Mouse (Mus musculus): Measurements from ENCODE around the gene Cbfa2t3. TPM values are rescaled to one million over a fixed set of nuclear protein-coding genes. Genes with fewer than 3 reads are reported as not detected.
A peak's percentile ranks its signal among the peaks of the same experiment; 100 is the strongest.
"Not testable (repeated sequence)": the region's sequence is repeated elsewhere in the genome, so short reads cannot be mapped to it uniquely, and the experiment has no call there.

Cbfa2t3 gene
- polyA plus RNA-seq, 1 experiment from 2014 or later: 12.2 TPM

DNA sequence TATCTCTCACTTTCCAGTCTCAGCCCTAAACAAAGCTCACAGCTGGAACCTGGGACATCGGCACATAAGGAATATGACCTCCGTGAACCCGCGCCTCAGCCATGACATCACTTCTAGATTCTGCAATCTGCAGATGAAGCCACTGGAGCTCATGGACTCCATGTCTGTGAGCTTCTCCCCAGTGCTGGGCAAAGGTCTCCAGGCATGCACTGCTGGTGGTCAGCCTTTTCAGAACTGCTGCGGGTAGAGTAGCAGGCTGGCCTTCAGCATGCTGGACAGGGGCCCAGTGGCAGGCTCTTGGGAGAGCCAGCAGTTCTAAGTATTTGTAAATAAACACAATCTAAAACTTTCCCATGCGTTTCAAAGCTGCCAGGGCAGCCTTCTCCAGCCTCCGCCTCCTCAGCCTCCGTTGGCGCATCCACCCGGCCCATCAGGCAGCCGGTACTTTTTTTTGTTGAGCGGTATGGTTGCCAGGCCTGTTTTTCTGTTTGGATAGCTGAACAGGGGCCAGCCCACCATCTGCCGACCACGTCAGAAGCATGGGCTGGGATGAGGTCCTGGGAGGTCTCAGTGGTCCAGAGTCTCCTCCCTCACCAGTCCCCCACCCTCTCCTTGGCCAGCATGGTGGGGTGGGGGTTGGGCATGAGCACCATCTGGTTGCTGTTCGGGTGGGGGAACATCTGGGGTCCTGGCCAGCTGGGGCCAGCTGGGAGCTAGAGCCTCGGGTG lies 59.2 kb downstream of the Cbfa2t3 start:
- Histone ChIP-seq H3K36me3 (replicated peaks) (peaks cover 18% of the 10 kb centered on the region), H3K9ac (no peak overlapping the region), H3K4me2 (no peak overlapping the region), H3K9me3 (no peaks in the 10 kb centered on the region), H3K4me3 (replicated peaks) (no peak overlapping the region), H3K4me1 (peaks cover 18% of the 10 kb centered on the region), H3K27ac (peak overlapping the region; percentile 25; the same call in 1 of the 2 replicates), H3K27me3 (peaks cover 9% of the 10 kb centered on the region; the same call in 1 of the 2 replicates)
- peak; percentile 43; the same call in 1 of the 2 replicates for ATAC-seq (ENCODE audit: low FRiP score)
- WGBS: 56% methylated on average over 16 of the region's 16 CpGs

GRCm38 (mm10) chr8:122638601-122639000 lies 60.3 kb downstream of the Cbfa2t3 start:
- 86% methylated on average over 16 of the region's 16 CpGs for WGBS
- Histone ChIP-seq H3K4me3 (replicated peaks) (no peak overlapping the region), H3K4me2 (no peak overlapping the region), H3K4me1 (peaks cover 18% of the 10 kb centered on the region), H3K27me3 (peaks cover 9% of the 10 kb centered on the region; the same call in 1 of the 2 replicates), H3K9ac (no peak overlapping the region), H3K9me3 (no peaks in the 10 kb centered on the region), H3K27ac (no peak overlapping the region), H3K36me3 (replicated peaks) (peaks cover 26% of the 10 kb centered on the region)
- no peak for ATAC-seq (ENCODE audit: low FRiP score)

GRCm38 (mm10) chr8:122637230-122637629 lies 61.7 kb downstream of the Cbfa2t3 start:
- Histone ChIP-seq H3K27ac (no peak overlapping the region), H3K4me1 (peaks cover 18% of the 10 kb centered on the region), H3K27me3 (peaks cover 13% of the 10 kb centered on the region; the same call in 1 of the 2 replicates), H3K4me3 (replicated peaks) (no peak overlapping the region), H3K9ac (no peak overlapping the region), H3K36me3 (replicated peaks) (peaks cover 31% of the 10 kb centered on the region), H3K9me3 (no peaks in the 10 kb centered on the region), H3K4me2 (no peak overlapping the region)
- 89% methylated on average over 9 of the region's 9 CpGs for WGBS
- ATAC-seq (ENCODE audit: low FRiP score): no peak

DNA sequence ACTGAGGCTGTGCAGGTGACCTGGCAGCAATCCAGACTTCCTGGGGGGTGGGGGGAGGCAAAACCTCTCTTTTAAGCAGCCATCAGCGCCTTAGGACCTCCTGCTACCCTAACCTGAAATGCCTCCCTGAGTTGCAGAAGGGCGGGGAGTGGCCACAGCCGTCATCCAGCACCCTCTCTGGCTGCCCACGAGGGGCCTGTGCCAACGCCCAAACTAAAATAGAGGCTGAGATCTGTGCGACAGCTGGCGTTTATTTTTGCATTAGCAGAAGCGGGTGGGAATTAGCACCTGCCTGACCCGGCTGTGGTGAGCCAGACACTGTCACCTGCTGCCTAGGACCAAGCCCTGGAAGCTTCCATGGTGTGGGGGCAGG lies 62.1 kb downstream of the Cbfa2t3 start:
- Histone ChIP-seq H3K9me3 (no peaks in the 10 kb centered on the region), H3K4me3 (replicated peaks) (no peak overlapping the region), H3K9ac (no peak overlapping the region), H3K27me3 (peaks cover 10% of the 10 kb centered on the region; the same call in 1 of the 2 replicates), H3K4me1 (peaks cover 18% of the 10 kb centered on the region), H3K27ac (no peak overlapping the region), H3K36me3 (replicated peaks) (peaks cover 31% of the 10 kb centered on the region), H3K4me2 (no peak overlapping the region)
- WGBS: 79% methylated on average over 9 of the region's 9 CpGs
- ATAC-seq (ENCODE audit: low FRiP score): no peak

GRCm38 (mm10) chr8:122635878-122636802 lies 62.8 kb downstream of the Cbfa2t3 start:
- Histone ChIP-seq H3K4me1 (peaks cover 18% of the 10 kb centered on the region), H3K27ac (no peak overlapping the region), H3K9me3 (no peaks in the 10 kb centered on the region), H3K36me3 (replicated peaks) (peaks cover 31% of the 10 kb centered on the region), H3K27me3 (peaks cover 10% of the 10 kb centered on the region; the same call in 1 of the 2 replicates), H3K4me3 (replicated peaks) (no peak overlapping the region), H3K4me2 (no peak overlapping the region), H3K9ac (no peak overlapping the region)
- WGBS: 80% methylated on average over 14 of the region's 14 CpGs
- ATAC-seq (ENCODE audit: low FRiP score): no peak

- ATAC-seq (ENCODE audit: low FRiP score): no peak
- Histone ChIP-seq H3K4me2 (no peak overlapping the region), H3K9me3 (no peaks in the 10 kb centered on the region), H3K36me3 (replicated peaks) (peaks cover 33% of the 10 kb centered on the region), H3K4me1 (peaks cover 3% of the 10 kb centered on the region; the same call in 1 of the 2 replicates), H3K4me3 (replicated peaks) (no peak overlapping the region), H3K27me3 (peaks cover 18% of the 10 kb centered on the region), H3K27ac (no peak overlapping the region), H3K9ac (no peak overlapping the region)
- 94% methylated on average over 14 of the region's 14 CpGs for WGBS
Measured at GRCm38 (mm10) chr8:122633205-122633604, 65.7 kb downstream of the Cbfa2t3 start.

DNA sequence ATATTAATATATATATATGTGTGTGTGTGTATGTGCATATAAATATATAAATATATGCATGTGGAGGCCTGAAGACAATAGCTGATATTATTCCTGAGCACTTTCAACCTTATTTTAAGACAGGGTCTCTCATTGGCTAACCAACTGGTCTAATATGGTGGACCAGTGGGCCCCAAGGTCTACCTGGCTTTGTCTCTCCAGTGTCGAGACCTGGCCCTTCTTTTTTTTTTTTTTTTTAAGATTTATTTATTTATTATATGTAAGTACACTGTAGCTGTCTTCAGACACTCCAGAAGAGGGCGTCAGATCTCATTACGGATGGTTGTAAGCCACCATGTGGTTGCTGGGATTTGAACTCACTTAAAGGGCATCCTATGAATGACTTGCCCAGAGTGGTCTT lies 66.8 kb downstream of the Cbfa2t3 start:
- Histone ChIP-seq H3K27me3 (peaks cover 22% of the 10 kb centered on the region), H3K36me3 (replicated peaks) (peaks cover 33% of the 10 kb centered on the region)
- WGBS: 69% methylated on average over 3 of the region's 3 CpGs
- H3K9ac ChIP-seq; H3K27ac ChIP-seq; H3K4me3 ChIP-seq (replicated peaks); H3K4me1 ChIP-seq; ATAC-seq (ENCODE audit: low FRiP score); H3K4me2 ChIP-seq; H3K9me3 ChIP-seq: not testable (repeated sequence)

GRCm38 (mm10) chr8:122630696-122631095 lies 68.2 kb downstream of the Cbfa2t3 start:
- Histone ChIP-seq H3K36me3 (replicated peaks) (peaks cover 33% of the 10 kb centered on the region), H3K4me2 (0 out of 2 replicates have a peak overlapping the region, but pooled peaks have one; percentile 6), H3K4me3 (replicated peaks) (no peak overlapping the region), H3K27me3 (peaks cover 25% of the 10 kb centered on the region), H3K27ac (no peak overlapping the region), H3K9ac (no peak overlapping the region), H3K9me3 (no peaks in the 10 kb centered on the region), H3K4me1 (peaks cover 3% of the 10 kb centered on the region; the same call in 1 of the 2 replicates)
- no peak for ATAC-seq (ENCODE audit: low FRiP score)
- 63% methylated on average over 22 of the region's 22 CpGs for WGBS

GRCm38 (mm10) chr8:122629388-122629787 lies 69.5 kb downstream of the Cbfa2t3 start:
- no peak overlapping the region for H3K4me2 ChIP-seq
- peaks cover 3% of the 10 kb centered on the region; the same call in 1 of the 2 replicates for H3K4me1 ChIP-seq
- H3K9ac ChIP-seq: no peak overlapping the region
- peaks cover 23% of the 10 kb centered on the region for H3K36me3 ChIP-seq (replicated peaks)
- 17% methylated on average over 10 of the region's 10 CpGs for WGBS
- H3K9me3 ChIP-seq: no peaks in the 10 kb centered on the region
- no peak overlapping the region for H3K4me3 ChIP-seq (replicated peaks)
- H3K27me3 ChIP-seq: peaks cover 25% of the 10 kb centered on the region
- no peak overlapping the region for H3K27ac ChIP-seq
- no peak for ATAC-seq (ENCODE audit: low FRiP score)

- Histone ChIP-seq H3K4me3 (replicated peaks) (no peak overlapping the region), H3K4me2 (no peak overlapping the region), H3K4me1 (peaks cover 3% of the 10 kb centered on the region; the same call in 1 of the 2 replicates), H3K27me3 (peaks cover 20% of the 10 kb centered on the region), H3K27ac (no peak overlapping the region), H3K9ac (no peak overlapping the region), H3K36me3 (replicated peaks) (peaks cover 7% of the 10 kb centered on the region; the same call in 1 of the 2 replicates), H3K9me3 (no peaks in the 10 kb centered on the region)
- 84% methylated on average over 2 of the region's 2 CpGs for WGBS
- no peak for ATAC-seq (ENCODE audit: low FRiP score)
Measured at GRCm38 (mm10) chr8:122626896-122627295, 72.0 kb downstream of the Cbfa2t3 start.

DNA sequence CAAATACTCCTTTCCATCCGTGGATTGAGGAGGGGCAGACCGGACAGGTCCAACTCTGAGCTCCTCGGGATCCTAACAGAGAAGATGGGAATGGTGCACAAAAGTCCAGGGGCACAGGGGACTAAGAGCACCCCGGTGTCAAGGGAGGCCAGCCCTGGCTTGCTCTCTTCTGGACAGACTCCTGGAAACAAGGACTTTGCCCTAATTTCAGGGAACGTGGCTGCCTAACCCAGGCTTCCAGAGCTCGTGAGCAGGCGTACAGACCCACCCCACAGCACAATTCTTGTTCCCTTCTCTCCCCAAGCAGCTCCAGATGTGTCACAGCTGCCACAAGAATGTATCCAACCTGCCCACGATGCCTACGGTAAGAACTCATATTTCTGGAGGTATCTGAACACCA lies 73.1 kb downstream of the Cbfa2t3 start:
- no peak for ATAC-seq (ENCODE audit: low FRiP score)
- Histone ChIP-seq H3K4me2 (no peak overlapping the region), H3K4me3 (replicated peaks) (no peak overlapping the region), H3K36me3 (replicated peaks) (peaks cover 7% of the 10 kb centered on the region; the same call in 1 of the 2 replicates), H3K4me1 (peaks cover 3% of the 10 kb centered on the region; the same call in 1 of the 2 replicates), H3K27ac (no peak overlapping the region), H3K9ac (no peak overlapping the region), H3K27me3 (peaks cover 19% of the 10 kb centered on the region), H3K9me3 (no peaks in the 10 kb centered on the region)
- 85% methylated on average over 9 of the region's 9 CpGs for WGBS

GRCm38 (mm10) chr8:122624653-122625052 lies 74.3 kb downstream of the Cbfa2t3 start:
- ATAC-seq (ENCODE audit: low FRiP score): no peak
- Histone ChIP-seq H3K9ac (no peak overlapping the region), H3K9me3 (no peaks in the 10 kb centered on the region), H3K27me3 (peaks cover 12% of the 10 kb centered on the region), H3K4me1 (peaks cover 4% of the 10 kb centered on the region), H3K4me3 (replicated peaks) (no peak overlapping the region), H3K27ac (no peak overlapping the region), H3K4me2 (no peak overlapping the region), H3K36me3 (replicated peaks) (peaks cover 7% of the 10 kb centered on the region; the same call in 1 of the 2 replicates)
- 74% methylated on average over 5 of the region's 5 CpGs for WGBS
